Mouse (Mus musculus): Measurements from ENCODE around the gene Fryl.
"Not testable (repeated sequence)": the region's sequence is repeated elsewhere in the genome, so short reads cannot be mapped to it uniquely, and the experiment has no call there.

GRCm38 (mm10) chr5:73012884-73013610, 243.4 kb downstream of the Fryl start:
- TF ChIP-seq GATA1, TAL1 (IDR thresholded peaks at IDR 0.05; ENCODE audit: low read length): not testable (repeated sequence)

All from erythroblast, embryonic 14.5 days (primary cell).